Mouse (Mus musculus) lung, adult 2 months (tissue): ENCODE measurements around the gene Zbtb46.

Source experiments
- CTCF ChIP-seq: fragments of 200-500 bp; IDR thresholded peaks from 2 replicates; pipeline ENCODE4 v1.5.1; 2011; ENCODE audit warnings: mild to moderate bottlenecking, low read length, control low read depth; ENCODE audit not compliant: insufficient read depth
- POLR2A ChIP-seq: fragments of 200-500 bp; IDR thresholded peaks from 2 replicates; pipeline ENCODE4 v1.6.1; 2011; ENCODE audit warnings: low read depth, mild to moderate bottlenecking, control low read depth, low read length, borderline replicate concordance; ENCODE audit errors: extremely low read depth

DNA sequence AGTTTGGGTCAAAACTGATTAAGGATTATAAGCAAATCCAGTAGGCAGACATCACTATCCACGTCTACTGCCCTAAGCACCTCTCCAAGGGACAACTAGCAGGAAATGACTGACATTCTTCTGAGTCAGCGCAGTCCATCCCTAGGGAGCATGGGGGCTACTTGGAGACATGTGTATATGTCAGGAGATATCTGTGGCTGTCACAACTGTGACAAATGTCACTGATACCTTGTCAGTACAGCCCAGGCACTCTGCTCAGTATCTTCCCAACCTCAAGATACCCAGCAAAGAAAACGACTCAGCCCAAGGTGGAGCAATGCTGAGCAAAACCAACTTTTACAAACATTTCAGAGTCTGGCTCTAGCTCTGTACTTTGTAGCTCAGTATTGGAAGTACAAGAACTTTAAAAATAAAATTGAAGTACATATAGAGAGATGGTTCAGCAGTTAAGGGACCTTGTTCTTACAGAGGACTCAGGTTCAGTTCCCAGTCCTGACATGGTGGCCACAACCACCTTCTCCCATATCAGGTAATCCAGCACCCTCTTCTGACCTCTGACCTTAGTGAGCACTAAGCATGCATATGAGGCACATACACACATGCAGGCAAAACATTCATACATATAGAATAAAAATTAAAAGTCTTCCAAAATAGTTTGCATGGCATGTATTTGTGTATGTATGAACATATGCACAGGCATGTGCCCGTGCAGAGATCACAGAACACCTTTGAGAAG lies 38.2 kb downstream of the Zbtb46 start:
- TF ChIP-seq POLR2A, result no peak
- TF ChIP-seq CTCF, result no peak
